Mouse (Mus musculus): ENCODE measurements around the gene Irs3.

Irs3 gene

DNA sequence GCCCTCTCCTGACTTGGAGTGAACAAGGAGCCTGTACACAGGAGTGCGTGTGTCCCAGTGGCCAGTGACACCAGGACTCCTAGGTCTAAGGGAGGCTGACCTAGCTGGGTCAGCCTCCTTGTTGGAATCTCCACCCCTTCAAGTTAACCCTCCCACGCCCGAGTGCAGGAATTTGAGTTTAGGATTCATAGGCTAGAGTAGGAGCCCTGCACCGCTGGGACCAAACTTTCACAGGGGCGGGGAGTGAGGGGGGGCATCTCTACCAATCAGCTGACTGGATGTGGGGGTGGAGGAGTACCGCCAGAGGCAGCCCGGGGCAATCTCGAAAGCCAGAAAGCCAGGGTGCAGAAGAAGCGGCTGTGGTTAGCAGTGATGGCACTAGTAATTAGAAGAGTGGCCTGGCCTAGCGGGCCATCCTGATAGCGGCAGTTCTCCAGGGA, at the start of gene Irs3:
Gene Irs3, minus strand, starts transcription at position 63 of the 440 bp plus-strand sequence.
- DNase-seq (ENCODE audit: low read depth, low spot score): peak; percentile 78

DNA sequence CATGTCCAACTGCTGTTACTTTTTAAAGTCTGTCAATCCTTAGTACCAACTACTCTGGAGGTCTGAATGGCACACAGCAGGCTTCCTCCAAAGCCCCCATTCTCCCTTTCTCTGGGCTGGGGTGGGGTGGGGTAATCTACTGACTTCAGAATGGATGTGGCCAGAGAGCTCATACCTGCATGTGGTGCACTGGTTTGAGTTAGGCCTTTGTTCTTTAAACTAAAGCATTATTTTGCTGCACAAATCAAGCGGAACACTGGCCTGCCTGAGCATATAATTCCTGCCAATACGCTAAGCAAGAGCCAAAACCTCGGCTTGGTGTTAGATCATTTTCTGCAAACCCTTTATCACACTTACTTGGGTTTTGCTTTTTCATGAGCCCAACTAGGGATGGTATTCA, 49.3 kb upstream of the Irs3 start:
- DNase-seq (ENCODE audit: low read depth, low spot score): peak; percentile 19

DNA sequence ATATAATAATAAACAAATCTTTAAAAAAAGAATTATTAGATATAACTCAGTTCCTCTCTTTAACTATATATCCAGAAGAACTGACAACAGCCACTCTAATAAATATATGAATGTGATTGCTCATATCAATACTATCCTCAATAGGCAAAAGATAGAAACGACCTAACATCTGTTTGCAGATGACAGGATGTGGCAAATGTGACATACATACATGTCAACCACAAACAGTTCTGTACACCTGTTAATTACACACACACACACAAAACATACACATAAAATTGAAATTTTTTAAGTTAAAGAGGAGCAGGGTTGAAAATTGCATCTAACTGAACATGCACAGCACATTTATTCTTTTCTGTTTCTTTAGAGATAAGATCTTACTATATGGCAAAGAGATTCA, 46.4 kb upstream of the Irs3 start:
- DNase-seq (ENCODE audit: low read depth, low spot score): no peak

DNA sequence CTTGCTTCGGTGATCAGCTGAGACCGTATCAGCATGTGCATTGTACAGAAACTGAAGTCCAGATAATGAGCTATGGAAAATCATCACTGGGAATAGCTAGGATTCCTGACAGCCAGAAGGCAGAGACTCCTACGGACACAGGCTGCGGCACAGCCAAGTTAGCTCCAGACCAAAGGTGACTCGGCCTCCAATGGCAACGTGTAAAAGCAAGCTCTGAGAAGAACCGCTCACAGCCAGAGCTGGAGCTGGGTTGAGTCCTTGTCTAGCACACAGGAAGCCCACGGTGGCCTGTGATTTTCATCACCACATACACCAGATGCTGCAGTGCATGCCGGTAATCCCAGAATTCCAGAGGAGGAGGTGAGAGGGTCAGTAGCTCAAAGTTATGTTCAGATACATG, 45.0 kb upstream of the Irs3 start:
- DNase-seq (ENCODE audit: low read depth, low spot score): no peak

DNA sequence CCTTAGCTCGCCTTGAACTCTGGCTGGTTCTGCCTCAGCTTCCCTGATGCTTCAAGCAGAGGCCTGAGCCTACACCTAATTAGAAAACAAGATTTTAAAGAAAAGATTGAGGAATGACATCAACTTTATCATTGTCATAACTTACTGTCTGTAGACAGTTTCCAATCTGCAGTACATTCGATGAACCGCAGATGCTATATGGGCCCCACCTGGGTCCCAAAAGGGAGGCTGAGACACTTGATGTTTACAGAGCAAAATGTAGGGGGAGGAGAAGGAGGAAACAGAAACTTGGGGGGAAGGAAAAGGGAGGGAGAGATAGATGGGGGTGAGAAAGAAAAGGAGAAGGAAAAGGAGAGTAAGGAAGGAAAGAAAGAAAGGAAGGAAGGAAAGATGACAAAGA, 44.5 kb upstream of the Irs3 start:
- no peak for DNase-seq (ENCODE audit: low read depth, low spot score)

DNA sequence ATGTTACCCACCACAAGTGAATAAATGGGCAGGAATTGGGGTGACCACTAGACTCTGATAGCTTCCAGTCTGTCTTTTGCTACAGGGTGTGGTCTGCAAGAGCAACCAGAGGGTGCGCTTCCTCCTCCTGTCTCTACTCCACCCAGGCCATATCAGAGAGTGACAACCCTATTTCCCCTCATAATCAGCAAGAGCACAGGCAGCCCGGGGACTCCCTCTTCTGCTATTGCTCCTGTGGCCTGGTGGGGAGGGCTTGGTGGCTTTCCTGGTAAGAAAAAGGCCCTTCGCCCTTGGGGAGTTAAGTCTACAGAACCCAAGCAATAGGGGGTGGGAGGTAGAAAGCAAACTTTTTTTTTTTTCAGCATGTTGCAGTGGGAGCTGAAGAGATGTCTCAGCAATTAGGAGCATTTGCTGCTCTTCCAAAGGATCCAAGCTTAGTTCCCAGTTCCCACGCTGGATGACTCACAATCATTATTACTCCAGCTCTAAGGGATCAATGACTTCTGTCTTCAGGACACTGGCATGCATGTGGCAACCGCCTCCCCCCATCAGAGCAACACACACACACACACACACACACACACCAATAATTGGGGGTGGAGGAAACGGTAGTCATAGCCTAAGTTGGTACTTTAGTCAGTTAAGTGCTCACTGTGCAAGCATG, 40.7 kb upstream of the Irs3 start:
- no peak for DNase-seq (ENCODE audit: low read depth, low spot score)

DNA sequence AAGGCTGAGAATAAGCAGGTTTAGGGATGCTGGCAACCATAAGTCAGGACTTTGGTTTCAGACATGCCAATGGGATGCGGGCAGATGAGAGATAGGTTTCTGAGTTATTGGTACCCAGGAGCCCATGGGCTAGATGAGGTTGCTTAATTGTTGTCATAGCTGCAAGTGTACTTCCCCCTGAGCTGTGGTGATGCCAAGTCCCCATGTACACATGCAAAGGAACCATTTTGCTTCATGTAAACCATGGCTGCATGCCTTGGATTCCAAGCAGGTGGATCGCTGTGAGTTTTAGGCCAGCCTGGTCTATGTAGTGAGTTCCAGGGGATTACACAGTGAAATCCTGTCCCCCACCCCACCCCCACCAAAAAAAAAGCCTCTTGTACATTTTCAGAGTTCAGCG, 40.1 kb upstream of the Irs3 start:
- DNase-seq (ENCODE audit: low read depth, low spot score): no peak

DNA sequence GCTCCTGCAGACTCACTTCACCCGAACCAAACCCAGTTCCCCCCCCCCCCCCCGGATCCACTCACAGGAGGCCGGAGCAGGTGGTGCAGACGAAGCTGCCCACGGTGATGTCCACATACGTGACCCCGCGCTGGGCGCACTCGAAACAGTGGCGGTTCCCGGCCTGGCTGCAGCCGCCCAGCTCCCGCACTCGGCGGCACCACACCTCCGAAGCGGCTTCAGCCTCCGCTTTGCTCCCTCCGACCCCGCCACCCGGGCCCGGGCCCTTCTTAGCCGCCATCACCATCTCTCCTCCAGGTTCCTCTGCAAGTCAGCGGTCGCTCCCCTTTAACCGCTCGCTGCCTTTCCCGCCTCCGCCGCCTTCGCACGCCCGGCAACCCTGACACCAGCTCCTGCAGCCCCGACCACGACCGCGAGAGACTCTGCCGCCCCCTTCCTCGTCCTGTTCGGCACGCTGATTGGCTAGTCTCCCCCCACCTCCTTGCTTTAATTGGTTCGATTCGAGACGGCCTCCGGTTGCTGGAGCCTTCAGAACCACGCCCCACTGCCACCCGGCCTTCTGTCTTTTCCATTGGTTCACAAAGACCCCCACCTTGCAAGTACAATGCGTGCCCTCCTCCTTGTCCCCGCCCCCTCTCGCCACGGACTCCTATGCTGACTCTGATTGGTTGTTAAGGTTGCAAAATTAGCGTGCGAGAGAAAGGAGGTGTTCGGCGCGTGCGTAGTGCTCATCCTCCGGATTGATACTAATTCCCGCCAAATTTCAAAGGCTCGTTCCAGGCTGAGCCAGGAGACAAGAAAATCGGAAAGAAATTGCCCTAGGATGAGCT, 39.0 kb upstream of the Irs3 start, which contains the start of gene Agfg2:
Gene Agfg2, minus strand, starts transcription at position 433 of the 830 bp plus-strand sequence.
- DNase-seq (ENCODE audit: low read depth, low spot score): peak; percentile 100

DNA sequence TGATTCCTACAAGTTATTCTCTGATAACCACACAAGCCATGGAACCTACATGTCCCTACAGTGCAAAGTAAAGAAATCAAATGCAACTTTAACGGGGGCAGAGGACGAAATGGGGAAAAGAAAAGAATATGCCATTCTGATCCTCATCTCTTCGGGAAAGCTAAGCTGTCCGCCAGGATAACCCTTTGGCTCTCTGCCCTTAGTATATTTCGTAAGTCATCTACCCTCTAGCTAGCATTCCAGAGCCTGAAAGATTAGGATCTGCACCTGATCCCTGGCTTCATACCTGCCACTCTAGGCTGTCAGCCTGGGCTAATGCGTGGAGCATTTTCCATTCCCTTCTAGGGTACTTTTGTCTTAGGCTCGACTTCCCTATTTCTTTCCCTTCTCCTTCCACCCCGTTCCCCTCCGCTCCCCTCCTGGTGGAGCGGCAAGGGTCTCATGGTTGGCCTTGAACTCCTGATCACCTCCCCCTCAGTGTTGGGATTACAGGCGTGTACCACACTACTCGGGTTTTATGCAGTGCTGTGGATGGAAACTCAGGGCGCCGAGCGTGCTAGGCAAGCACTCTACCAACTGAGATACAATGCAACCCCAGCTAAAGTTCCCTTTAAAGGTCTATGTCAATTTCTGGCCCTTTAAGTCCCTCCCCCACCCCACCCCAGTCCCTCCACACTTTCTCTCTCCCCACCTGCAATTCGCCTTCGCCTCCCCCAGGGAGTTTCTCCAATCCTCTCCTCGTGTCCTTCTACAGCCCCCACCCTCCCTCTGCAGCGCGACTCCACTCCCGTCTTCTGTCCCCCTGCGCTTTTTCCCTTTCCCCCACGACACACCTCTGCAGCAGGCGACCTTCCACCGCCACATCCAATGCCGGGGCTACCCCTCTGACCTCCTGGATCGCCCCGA, 38.1 kb upstream of the Irs3 start:
- DNase-seq (ENCODE audit: low read depth, low spot score): peak; percentile 60

DNA sequence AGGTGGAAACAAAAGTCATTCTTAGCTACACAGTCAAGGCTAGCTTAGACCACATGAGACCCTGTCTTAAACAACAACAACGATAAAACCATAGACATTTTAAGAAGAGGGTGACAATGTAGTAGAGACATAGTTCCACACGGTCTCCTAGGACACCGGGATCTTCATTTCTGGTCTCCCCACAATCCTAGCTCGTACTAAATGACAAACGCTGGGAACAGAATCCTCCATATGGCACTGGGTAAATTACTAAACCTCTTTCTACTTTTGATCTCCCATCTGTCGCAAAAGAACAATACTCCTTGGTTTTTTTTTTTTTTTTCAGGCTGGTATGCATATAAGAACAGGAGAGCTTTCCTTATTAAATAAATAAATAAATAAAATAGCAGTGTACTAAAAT, 37.0 kb upstream of the Irs3 start:
- DNase-seq (ENCODE audit: low read depth, low spot score): no peak

DNA sequence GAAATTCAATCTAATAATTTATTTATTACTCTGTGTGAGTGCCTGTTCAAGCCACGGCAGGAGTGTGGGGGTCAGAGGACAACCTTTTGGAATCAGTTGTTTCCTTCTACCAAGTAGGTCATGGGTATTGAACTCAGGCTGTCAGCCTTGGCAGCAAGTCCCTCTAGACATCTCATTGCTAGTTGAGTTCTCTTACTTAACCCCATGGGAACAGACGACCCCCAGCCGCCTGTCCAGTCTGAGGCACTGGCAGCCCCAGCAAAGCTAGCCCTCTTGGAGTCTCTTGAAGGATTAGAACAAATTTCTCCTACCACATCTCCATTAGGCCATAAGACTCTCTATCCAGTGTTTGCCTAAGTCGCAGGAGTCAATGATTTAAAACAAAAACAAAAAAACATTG, 34.2 kb upstream of the Irs3 start:
- DNase-seq (ENCODE audit: low read depth, low spot score): no peak

DNA sequence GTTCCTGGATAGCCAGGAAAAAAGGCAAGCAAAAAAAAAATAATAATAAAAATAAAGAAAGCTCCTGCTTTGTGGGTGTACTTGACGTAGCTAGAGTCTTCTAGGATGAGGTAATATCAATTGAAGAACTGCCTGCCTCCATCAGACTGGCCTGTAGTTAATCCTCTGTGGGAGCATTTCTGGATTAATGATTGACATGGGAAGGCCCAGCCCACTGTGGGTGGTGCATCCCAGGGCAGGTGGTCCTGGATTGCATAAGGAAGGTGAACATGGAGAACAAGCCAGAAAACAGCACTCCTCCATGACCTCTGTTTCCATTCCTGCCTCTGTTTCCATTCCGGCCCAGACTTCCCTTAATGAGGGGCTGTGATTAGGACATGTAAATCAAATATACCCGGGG, 33.2 kb upstream of the Irs3 start:
- DNase-seq (ENCODE audit: low read depth, low spot score): peak; percentile 33

DNA sequence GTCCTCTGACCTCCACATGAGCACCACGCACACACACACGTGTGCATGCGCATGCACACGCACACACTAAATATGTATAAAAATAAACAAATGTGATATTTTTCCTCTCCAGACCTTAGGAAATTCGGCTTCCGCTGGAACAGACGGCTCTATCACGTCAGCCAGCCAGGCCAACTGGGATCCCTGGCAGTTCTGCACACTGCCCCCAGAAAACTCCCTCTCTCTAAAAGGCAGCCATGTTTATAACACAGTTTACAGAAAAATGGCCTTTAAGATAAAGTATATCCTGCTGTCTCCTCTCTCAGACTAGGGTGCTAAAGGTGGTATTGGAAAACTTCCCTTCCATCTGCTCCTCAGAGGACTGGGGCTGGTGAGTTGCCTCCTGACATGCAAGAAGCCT, 32.3 kb upstream of the Irs3 start:
- DNase-seq (ENCODE audit: low read depth, low spot score): no peak

DNA sequence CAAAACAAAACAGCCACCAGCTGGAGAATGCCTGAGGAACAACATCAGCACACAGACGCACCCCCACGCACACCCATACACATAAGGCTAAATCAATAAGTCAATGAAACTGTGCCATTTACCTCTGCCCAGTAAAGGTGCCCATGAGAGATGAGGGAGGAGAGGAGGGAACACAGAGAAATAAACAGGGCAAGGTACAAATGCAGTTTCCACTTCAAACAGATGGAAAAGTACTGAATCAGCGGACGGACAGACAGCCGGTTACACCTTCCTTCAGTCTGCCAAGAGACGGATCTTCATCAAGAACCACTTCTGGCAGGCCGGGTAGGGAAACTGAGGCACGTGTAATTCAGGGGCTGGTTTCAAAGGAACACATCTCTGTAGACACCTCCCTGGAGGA, 29.3 kb upstream of the Irs3 start:
- no peak for DNase-seq (ENCODE audit: low read depth, low spot score)

DNA sequence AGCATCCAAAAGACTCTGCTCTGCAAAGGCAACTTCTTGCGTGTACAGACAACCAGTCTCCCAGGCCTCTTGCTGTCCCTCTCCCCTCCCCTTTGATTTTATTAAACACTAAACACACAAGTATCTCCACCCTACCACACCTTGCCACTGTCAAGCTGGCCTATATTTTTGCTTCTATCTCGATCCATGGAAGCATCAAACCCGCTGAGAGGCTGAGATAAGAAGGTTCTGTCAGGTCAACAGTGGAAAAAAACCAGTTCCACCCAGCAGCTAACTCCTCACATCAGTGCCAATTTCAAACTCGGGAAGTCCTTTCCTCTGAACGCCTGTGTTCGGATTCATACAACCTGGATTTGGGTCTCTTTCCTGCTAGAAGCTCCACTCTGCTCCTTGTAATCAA, 27.5 kb upstream of the Irs3 start:
- DNase-seq (ENCODE audit: low read depth, low spot score): no peak

DNA sequence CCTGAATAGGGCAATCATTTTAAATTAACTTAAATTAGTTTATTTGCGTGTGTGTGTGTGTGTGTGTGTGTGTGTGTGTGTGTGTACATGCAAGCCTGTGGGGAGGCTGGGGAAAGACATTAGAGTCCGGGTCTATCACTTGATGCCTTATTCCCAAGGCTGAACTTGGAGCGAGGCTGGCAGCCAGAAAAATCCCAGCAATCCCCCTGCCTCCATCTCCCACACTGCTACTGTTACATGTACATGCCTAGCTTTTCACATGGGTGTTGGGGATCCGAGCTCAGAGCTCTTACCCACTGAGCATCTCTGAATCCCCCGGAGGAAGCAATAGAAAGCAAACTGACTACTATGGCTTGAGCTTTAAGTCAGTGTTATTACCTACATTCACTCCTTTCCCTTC, 26.8 kb upstream of the Irs3 start:
- DNase-seq (ENCODE audit: low read depth, low spot score): no peak

DNA sequence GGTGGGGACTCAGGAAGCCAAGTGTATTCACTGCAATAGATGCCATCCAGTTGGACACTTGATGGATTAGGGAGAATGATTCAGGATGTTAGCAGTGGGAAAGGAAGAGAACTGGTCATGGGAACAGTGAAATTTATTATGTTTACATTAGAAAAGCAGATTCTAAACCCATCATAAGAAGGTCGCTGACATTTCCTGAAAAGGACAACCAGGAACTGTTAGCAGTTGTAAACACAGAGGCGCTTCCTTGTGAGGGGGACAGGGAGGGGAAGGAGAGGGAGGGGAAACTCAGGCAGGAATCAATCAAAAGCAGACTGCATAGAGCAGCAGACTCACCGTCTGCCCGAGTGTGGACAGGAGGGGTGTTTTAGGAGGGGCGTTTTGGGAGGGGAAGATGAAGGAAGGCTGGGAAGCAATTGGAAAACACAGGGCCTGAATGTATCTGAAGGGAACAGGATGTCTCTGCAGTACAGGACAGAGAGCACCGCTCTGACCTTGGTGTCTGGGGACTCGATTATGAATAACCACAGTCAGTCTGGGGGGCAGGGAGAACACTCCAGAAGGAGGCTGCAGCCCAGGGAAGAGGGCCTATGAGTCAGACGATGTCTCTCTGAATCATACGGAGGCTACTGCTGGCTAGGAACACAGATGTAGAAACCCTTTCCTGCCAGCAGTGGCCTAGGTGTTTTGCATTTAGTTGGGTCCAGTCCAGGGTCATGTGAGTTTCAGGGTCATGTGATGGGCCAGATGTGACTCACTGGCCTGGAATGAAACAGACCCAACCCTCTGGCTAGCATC, 26.1 kb upstream of the Irs3 start:
- peak; percentile 63 for DNase-seq (ENCODE audit: low read depth, low spot score)

DNA sequence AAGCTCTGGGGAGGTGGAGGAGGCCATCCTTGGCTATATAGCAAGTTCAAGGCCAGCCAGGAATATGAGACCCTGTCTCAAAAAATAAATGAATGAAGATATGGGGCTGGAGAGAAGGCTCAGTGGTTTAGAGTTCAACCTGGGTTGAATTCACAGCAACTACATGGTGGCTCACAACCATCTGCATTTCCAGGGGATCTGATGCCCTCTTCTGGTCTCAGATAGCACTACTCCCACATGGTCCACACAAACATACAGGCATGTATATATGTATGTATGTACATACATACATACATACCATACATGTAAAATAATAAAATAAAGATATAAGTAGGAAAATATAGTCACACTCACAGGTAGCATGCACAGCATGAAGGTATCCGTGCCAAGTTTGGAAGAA, 24.7 kb upstream of the Irs3 start:
- peak; percentile 38 for DNase-seq (ENCODE audit: low read depth, low spot score)

DNA sequence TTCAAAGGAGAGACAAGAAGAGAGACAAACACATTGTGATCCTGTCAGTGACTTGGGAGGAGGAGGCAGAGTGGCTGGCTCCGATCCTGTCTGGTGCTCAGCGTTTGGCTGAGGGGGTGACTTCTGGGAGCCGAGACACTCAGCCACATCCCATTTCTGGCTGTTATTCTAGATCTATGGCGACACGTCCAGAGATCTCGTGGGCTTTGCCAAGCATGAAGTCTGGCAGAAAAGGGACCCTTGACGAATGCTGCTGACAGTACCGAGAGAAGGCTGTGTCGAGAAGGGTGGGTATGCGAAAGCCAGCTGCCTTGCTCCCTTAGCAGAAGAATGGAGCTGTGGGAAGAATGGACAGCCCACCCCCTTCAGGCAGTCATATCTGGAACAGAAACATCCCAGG, 23.5 kb upstream of the Irs3 start:
- DNase-seq (ENCODE audit: low read depth, low spot score): no peak

DNA sequence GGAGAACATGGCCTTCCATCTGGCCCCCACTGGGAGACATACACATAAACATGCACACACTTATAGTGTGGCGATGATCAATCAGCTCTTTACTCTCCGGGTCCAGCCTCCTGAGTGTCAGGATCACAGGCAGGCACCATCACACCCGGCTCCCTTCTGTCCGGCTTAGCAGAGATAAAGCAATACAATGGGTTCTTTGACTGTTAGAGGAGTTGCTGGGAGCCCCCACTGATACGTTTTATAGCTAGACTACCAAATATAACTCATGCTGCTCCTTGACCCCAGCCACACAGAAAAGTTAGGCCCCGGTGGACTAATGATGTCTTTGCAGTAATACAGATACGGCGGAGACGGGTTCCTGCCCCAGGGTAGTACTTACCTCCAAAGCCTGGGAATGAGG, 17.5 kb upstream of the Irs3 start:
- no peak for DNase-seq (ENCODE audit: low read depth, low spot score)

DNA sequence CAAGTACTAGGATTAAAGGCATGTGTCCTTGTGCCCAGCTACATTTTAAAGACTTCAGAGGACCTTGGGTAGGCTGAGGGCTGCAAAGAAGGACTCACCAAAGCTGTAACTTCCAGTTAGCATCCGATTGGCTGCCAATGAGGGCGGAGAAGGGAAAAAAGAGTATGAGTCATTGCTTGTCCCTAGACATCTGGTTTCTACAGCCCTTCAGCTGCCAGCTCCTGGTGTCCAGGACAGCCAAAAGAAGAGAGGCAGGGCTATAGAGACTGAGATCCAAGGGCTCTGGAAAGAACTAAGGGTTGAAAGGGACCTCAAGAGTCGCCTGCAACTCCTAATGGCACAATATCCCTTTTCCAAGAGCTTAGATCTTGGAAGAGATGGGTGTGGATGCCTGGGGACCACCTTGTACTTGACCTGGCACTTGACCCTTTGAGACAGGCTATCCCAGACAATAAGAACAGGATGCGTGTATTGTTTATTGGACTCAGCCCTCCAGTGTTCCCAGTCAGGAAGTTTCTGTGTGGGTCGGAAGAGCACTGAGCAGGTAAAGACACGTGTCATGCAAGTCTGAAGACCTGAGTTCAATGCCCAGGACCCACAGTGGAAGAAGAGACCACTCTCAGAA, 14.7 kb upstream of the Irs3 start:
- peak; percentile 75 for DNase-seq (ENCODE audit: low read depth, low spot score)
